Mouse (Mus musculus) neural tube, embryonic 12.5 days (tissue): ENCODE data around the gene Mcoln1. TPM values are rescaled to one million over a fixed set of nuclear protein-coding genes. Genes with fewer than 3 reads are reported as not detected.

Experiments used
- ATAC-seq: fragments of 200-750 bp; cut with Nextera tagmentation; 2 replicates; pipeline ENCODE4 v1.8.0; 2017; ENCODE audit warnings: low read depth, mild to moderate bottlenecking, moderate TSS enrichment, moderate library complexity; ENCODE audit not compliant: low FRiP score
- H3K27ac ChIP-seq: fragments of 300-500 bp; sonication (generic); 2 replicates; pipeline ENCODE4 v1.5.1; 2016
- H3K27me3 ChIP-seq: fragments of 300-500 bp; sonication (generic); replicated peaks from 2 replicates; pipeline ENCODE4 v1.6.1; 2016; ENCODE audit warnings: mild to moderate bottlenecking
- H3K36me3 ChIP-seq: fragments of 300-500 bp; sonication (generic); 2 replicates; pipeline ENCODE4 v1.6.1; 2016; ENCODE audit warnings: mild to moderate bottlenecking
- H3K4me1 ChIP-seq: fragments of 300-500 bp; sonication (generic); 2 replicates; pipeline ENCODE4 v1.6.1; 2016
- H3K4me2 ChIP-seq: fragments of 300-500 bp; sonication (generic); replicated peaks from 2 replicates; pipeline ENCODE4 v1.6.1; 2016; ENCODE audit warnings: mild to moderate bottlenecking
- H3K4me3 ChIP-seq: fragments of 300-500 bp; sonication (generic); 2 replicates; pipeline ENCODE4 v1.5.1; 2016
- H3K9ac ChIP-seq: fragments of 300-500 bp; sonication (generic); 2 replicates; pipeline ENCODE4 v1.6.1; 2016; ENCODE audit warnings: mild to moderate bottlenecking
- H3K9me3 ChIP-seq: fragments of 300-500 bp; sonication (generic); 2 replicates; pipeline ENCODE4 v1.6.1; 2016; ENCODE audit warnings: mild to moderate bottlenecking
- WGBS: fragments of 180-500 bp; shearing (Covaris S2); methylation state at CpG from one replicate; pipeline ENCODE4 v1.1.7; 2016; 5-methylcytosine and 5-hydroxymethylcytosine counted together
- polyA plus RNA-seq: library from polyadenylated mRNA; unstranded; fragments of >200 nt; fragmentation: Nextera tagmentation; extraction: Ambion mirVana; gene quantifications from 2 replicates; pipeline ENCODE4 v1.2.1, GENCODE M21; 2016

Gene Mcoln1
- 74.4 and 78.9 TPM in 2 replicates for polyA plus RNA-seq

- Histone ChIP-seq H3K36me3 (peaks cover 24% of the 10 kb centered on the region), H3K4me3 (peak within 1 kb of the TSS; percentile 76), H3K27me3 (no peaks in the 10 kb centered on the region), H3K27ac (peak within 1 kb of the TSS; percentile 54), H3K9me3 (peaks cover 11% of the 10 kb centered on the region; the same call in 1 of the 2 replicates), H3K9ac (peak within 1 kb of the TSS; percentile 76), H3K4me1 (peaks cover 9% of the 10 kb centered on the region), H3K4me2 (peak within 1 kb of the TSS; percentile 82)
- peak; percentile 93 for ATAC-seq
- WGBS: under 1% methylated on average over 70 of the region's 70 CpGs
Observed at GRCm38 (mm10) chr8:3500235-3501090, at the start of gene Mcoln1. Gene Mcoln1 (plus strand): TSS chr8:3500457.

DNA sequence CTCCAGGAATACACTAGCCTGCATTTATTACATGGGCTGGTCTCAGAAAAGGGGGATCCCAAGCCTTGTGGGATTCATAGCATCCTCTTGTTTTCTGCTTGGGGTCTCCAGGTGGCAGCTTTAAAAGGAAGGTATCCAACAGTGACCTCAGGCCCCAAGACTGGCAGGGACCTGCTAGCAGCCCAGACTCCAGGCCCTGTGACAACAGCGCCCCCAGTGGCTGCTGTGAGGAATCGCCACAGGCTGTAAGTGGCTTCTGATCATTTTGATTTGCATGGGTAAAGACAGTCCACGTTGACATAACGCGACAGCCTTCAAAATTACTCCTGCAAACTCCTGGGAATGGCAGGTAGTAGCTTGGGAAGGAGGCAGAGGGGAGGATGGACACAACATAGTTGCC is 49.6 kb upstream of the Mcoln1 start:
- Histone ChIP-seq H3K27ac (no peak overlapping the region), H3K9me3 (no peaks in the 10 kb centered on the region), H3K27me3 (no peaks in the 10 kb centered on the region), H3K4me1 (no peaks in the 10 kb centered on the region), H3K4me3 (no peak overlapping the region), H3K4me2 (no peak overlapping the region), H3K36me3 (peaks cover 93% of the 10 kb centered on the region), H3K9ac (no peak overlapping the region)
- peak; percentile 45; the same call in 1 of the 2 replicates for ATAC-seq
- 37% methylated on average over 5 of the region's 5 CpGs for whole genome bisulfite sequencing

DNA sequence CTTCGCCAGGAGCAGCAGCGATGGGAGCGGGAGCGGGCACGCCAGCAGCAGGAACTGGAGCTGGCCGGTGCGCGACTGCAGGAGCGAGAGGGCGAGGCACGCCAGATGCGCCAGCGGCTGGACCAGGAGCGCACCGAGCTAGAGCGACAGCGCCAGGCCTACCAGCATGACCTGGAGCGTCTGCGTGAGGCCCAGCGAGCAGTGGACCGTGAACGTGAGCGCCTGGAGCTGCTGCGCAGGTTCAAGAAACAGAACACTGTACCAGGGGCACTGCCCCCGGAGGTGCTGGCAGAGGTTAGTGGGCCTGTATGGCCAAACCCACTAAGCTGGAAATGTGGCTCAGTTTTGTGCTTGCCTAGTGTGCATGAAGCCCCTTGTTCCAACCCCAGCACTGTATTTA is 48.3 kb upstream of the Mcoln1 start:
- Histone ChIP-seq H3K36me3 (peaks cover 98% of the 10 kb centered on the region), H3K27me3 (no peaks in the 10 kb centered on the region)
- 97% methylated on average over 25 of the region's 25 CpGs for WGBS

GRCm38 (mm10) chr8:3463248-3463647 is 37.0 kb upstream of the Mcoln1 start:
- peaks cover 5% of the 10 kb centered on the region; the same call in 1 of the 2 replicates for H3K4me1 ChIP-seq
- no peaks in the 10 kb centered on the region for H3K27me3 ChIP-seq
- no peak overlapping the region for H3K4me2 ChIP-seq
- H3K9me3 ChIP-seq: no peaks in the 10 kb centered on the region
- H3K27ac ChIP-seq: no peak overlapping the region
- peaks cover 3% of the 10 kb centered on the region for H3K36me3 ChIP-seq
- H3K9ac ChIP-seq: no peak overlapping the region
- WGBS: 88% methylated on average over 2 of the region's 2 CpGs
- H3K4me3 ChIP-seq: no peak overlapping the region
- ATAC-seq: no peak

More for the DNA sequence above, 48.3 kb upstream of the Mcoln1 start:
- H3K4me1 ChIP-seq: no peaks in the 10 kb centered on the region
- H3K27ac ChIP-seq: no peak overlapping the region
- no peak overlapping the region for H3K4me3 ChIP-seq
- no peak for ATAC-seq
- H3K9me3 ChIP-seq: no peaks in the 10 kb centered on the region
- H3K9ac ChIP-seq: no peak overlapping the region
- H3K4me2 ChIP-seq: no peak overlapping the region

DNA sequence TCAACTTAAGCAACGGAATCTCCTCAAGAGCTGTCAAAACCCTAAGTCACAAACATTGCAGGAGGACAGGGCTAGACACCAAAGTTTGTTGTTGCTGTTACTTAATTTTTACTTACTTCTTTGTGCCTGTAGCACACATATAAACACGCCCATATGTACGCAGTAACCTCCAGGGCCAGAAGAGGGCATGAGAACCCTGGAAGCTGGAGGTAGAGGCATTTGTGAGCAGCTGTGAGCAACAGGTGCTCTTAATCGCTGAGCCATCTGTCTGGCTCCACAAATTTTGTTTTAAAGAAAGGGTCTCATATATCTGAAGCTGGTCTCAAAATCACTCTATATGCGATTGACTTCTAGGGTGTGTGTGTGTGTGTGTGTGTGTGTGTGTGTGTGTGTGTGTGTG is 35.9 kb upstream of the Mcoln1 start:
- no peak for ATAC-seq
- Histone ChIP-seq H3K27me3 (no peaks in the 10 kb centered on the region), H3K36me3 (no peaks in the 10 kb centered on the region)

GRCm38 (mm10) chr8:3467006-3467885 is 33.0 kb upstream of the Mcoln1 start, which contains the start of gene Pex11g:
Gene Pex11g (minus strand): TSS chr8:3467680.
- H3K4me1 ChIP-seq: peaks cover 5% of the 10 kb centered on the region; the same call in 1 of the 2 replicates
- WGBS: 9% methylated on average over 32 of the region's 32 CpGs
- ATAC-seq: peak; percentile 89
- H3K27me3 ChIP-seq: no peaks in the 10 kb centered on the region
- no peaks in the 10 kb centered on the region for H3K36me3 ChIP-seq
- H3K27ac ChIP-seq: peak within 1 kb of the TSS; percentile 60; the same call in 1 of the 2 replicates
- no peaks in the 10 kb centered on the region for H3K9me3 ChIP-seq
- peak within 1 kb of the TSS; percentile 38 for H3K4me3 ChIP-seq
- H3K4me2 ChIP-seq: peak within 1 kb of the TSS; percentile 64
- H3K9ac ChIP-seq: peak within 1 kb of the TSS; percentile 58

More for the DNA sequence above, 35.9 kb upstream of the Mcoln1 start:
- Histone ChIP-seq H3K4me2 (no peak overlapping the region), H3K27ac (no peak overlapping the region), H3K9ac (no peak overlapping the region), H3K4me3 (no peak overlapping the region), H3K9me3 (no peaks in the 10 kb centered on the region), H3K4me1 (peaks cover 5% of the 10 kb centered on the region; the same call in 1 of the 2 replicates)
- 56% methylated on average over 5 of the region's 5 CpGs for WGBS

GRCm38 (mm10) chr8:3467886-3468545 is 32.2 kb upstream of the Mcoln1 start:
- WGBS: 57% methylated on average over 9 of the region's 9 CpGs
- peaks cover 5% of the 10 kb centered on the region; the same call in 1 of the 2 replicates for H3K4me1 ChIP-seq
- peak overlapping the region; percentile 60; the same call in 1 of the 2 replicates for H3K27ac ChIP-seq
- H3K27me3 ChIP-seq: no peaks in the 10 kb centered on the region
- ATAC-seq: peak; percentile 26
- no peaks in the 10 kb centered on the region for H3K9me3 ChIP-seq
- H3K9ac ChIP-seq: peak overlapping the region; percentile 58
- H3K36me3 ChIP-seq: no peaks in the 10 kb centered on the region
- H3K4me3 ChIP-seq: peak overlapping the region; percentile 38
- H3K4me2 ChIP-seq: peak overlapping the region; percentile 64

GRCm38 (mm10) chr8:3468838-3469237 is 31.4 kb upstream of the Mcoln1 start:
- no peak for ATAC-seq
- Histone ChIP-seq H3K27ac (no peak overlapping the region), H3K36me3 (no peaks in the 10 kb centered on the region), H3K27me3 (no peaks in the 10 kb centered on the region), H3K9me3 (no peaks in the 10 kb centered on the region), H3K4me3 (no peak overlapping the region), H3K9ac (no peak overlapping the region), H3K4me2 (no peak overlapping the region), H3K4me1 (peaks cover 5% of the 10 kb centered on the region; the same call in 1 of the 2 replicates)
- 90% methylated on average over 1 of the region's 1 CpGs for WGBS

- Histone ChIP-seq H3K4me2 (no peak within 1 kb of the TSS), H3K9ac (no peak within 1 kb of the TSS), H3K4me1 (peaks cover 5% of the 10 kb centered on the region; the same call in 1 of the 2 replicates), H3K27ac (no peak within 1 kb of the TSS), H3K9me3 (no peaks in the 10 kb centered on the region), H3K27me3 (peaks cover 2% of the 10 kb centered on the region; the same call in 1 of the 2 replicates), H3K4me3 (no peak within 1 kb of the TSS), H3K36me3 (no peaks in the 10 kb centered on the region)
- ATAC-seq: no peak
Observed at GRCm38 (mm10) chr8:3470562-3470961, 29.7 kb upstream of the Mcoln1 start, which contains the start of gene Tex45. Gene Tex45 (plus strand): TSS chr8:3470862.

- peak; percentile 48; the same call in 1 of the 2 replicates for ATAC-seq
- Histone ChIP-seq H3K4me1 (no peaks in the 10 kb centered on the region), H3K9me3 (no peaks in the 10 kb centered on the region), H3K4me3 (peak overlapping the region; percentile 24), H3K36me3 (no peaks in the 10 kb centered on the region), H3K9ac (no peak overlapping the region), H3K27me3 (peaks cover 9% of the 10 kb centered on the region), H3K4me2 (peak overlapping the region; percentile 48), H3K27ac (no peak overlapping the region)
- WGBS: 27% methylated on average over 37 of the region's 37 CpGs
Observed at GRCm38 (mm10) chr8:3475715-3476429, 24.4 kb upstream of the Mcoln1 start.

- H3K4me3 ChIP-seq: no peak overlapping the region
- no peak for ATAC-seq
- 75% methylated on average over 4 of the region's 4 CpGs for WGBS
Observed at GRCm38 (mm10) chr8:3480221-3480785, 20.0 kb upstream of the Mcoln1 start.

More at GRCm38 (mm10) chr8:3480221-3480785, 20.0 kb upstream of the Mcoln1 start:
- Histone ChIP-seq H3K27ac (no peak overlapping the region), H3K9ac (no peak overlapping the region), H3K9me3 (no peaks in the 10 kb centered on the region), H3K4me1 (no peaks in the 10 kb centered on the region), H3K27me3 (peaks cover 9% of the 10 kb centered on the region), H3K4me2 (no peak overlapping the region), H3K36me3 (no peaks in the 10 kb centered on the region)
